Mouse (Mus musculus) spleen, adult 2 months (tissue): Measurements from ENCODE around the gene Ube2v1.

ENCODE experiments used
- CTCF ChIP-seq: fragments of 200-500 bp; IDR thresholded peaks from 2 replicates; pipeline ENCODE4 v1.5.1; 2011; ENCODE audit warnings: mild to moderate bottlenecking, inconsistent platforms; ENCODE audit not compliant: insufficient read depth, insufficient read length, insufficient replicate concordance; ENCODE audit errors: extremely low read depth
- POLR2A ChIP-seq: fragments of 200-500 bp; IDR thresholded peaks from 2 replicates; pipeline ENCODE4 v1.6.1; 2011; ENCODE audit warnings: low read depth, low read length, inconsistent platforms

- TF ChIP-seq POLR2A: no peak
- TF ChIP-seq CTCF: no peak
Observed at GRCm38 (mm10) chr2:167563035-167563434, 68.9 kb downstream of the Ube2v1 start.
